Mouse (Mus musculus): ENCODE results near the gene R3hdml.

R3hdml gene

DNA sequence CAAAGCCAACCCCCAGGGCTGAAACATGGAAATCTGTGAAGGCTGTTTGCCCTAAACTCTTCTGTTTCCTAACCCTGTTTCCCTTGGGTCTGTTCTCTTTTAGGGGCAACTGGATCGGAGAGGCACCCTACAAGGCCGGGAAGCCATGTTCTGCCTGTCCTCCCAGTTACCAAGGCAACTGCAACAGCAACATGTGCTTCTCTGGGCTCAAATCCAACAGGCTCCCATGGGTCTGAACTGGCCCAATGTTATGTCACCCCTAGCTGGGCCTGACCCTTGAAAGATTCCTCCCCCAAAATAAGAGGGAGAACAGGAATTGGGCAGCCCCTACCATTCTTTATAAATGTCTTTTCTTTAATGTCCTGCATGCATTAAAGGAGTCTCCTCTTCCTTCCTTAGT, 10.1 kb downstream of the R3hdml start:
- TF ChIP-seq GATA4 (IDR thresholded peaks at IDR 0.05; ENCODE audit: insufficient replicate concordance, low read length) = no peak

DNA sequence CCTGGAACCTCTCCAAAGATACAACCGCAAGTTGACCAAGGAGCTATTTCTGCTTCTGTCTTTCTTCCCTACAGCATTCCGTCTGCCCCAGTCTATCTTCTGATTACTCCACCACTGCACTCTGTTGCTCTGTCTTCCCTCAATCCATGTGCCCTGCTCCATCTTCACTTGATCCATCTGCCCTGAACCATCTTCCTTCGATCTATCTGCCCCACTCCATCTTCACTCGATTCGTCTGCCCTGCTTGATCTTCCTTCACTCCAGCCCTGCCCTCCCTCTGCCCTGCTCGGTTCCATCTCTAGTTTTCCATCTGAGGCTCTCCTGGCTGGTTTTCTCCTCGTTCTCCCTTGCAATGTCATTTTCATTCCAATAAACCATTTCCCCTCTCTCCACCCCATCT, 11.1 kb downstream of the R3hdml start:
- no peak for TF ChIP-seq GATA4 (IDR thresholded peaks at IDR 0.05; ENCODE audit: insufficient replicate concordance, low read length)

DNA sequence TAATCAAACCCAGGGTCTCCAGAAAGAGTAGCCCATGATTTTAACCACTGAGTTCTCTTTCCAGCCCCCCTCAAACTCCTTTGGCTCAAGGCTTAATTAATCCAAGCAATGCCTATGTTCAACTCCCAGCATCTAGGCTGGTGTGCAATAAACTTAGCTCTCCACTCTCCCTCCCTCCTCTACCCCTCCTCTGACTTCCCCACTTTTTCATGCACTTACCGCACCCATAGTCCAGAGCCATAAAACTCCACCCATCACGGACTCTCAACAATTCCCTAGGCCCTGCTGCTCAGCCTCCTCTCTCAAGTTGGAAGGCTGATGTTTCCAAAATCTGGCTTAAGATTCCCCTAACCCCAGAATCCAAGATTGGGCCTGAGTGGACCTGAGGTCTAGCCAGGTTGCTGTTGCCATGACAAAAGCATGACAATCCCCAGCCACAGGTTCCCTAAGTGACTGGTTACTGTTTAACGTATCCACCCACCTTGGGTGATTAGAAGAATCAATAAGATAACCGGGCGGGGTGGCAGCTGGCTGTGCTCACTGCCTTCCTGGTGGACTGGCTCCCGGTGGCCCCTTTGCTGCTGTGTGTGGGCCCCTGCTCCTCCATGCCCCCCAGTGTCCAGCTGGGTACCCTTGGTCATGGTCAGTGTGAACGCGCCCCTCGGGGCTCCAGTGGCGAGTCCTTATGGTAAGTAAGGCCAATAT, 14.3 kb downstream of the R3hdml start, which contains the start of gene Hnf4a:
Gene Hnf4a, plus strand, starts transcription at position 509 of the 705 bp plus-strand sequence.
- TF ChIP-seq GATA4 (IDR thresholded peaks at IDR 0.05; ENCODE audit: insufficient replicate concordance, low read length) = peak; percentile 59; the same call in 1 of the 2 replicates

- TF ChIP-seq GATA4 (IDR thresholded peaks at IDR 0.05; ENCODE audit: insufficient replicate concordance, low read length) = no peak
Measured at GRCm38 (mm10) chr2:163525761-163526243, 33.7 kb downstream of the R3hdml start.

DNA sequence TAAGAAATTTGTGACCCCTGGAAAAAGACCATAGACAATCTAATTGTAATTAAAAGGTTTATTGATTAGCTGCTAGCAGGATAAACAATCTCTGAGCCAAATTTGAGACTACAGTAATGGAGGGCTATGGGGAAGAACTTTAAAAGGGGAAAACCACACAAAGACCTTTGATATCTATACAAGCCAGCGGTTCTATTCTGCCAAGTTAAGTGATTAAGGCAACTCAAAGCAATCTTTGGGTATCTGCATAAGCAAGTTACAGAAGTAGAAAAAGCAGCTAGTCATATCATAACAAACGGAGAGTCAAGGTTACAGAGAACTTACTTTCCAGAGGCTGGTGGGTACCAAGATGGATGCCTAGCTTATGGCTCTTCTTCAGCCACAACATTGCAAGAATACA, 35.4 kb downstream of the R3hdml start:
- no peak for TF ChIP-seq GATA4 (IDR thresholded peaks at IDR 0.05; ENCODE audit: insufficient replicate concordance, low read length)

- TF ChIP-seq GATA4 (IDR thresholded peaks at IDR 0.05; ENCODE audit: insufficient replicate concordance, low read length) = no peak
Measured at GRCm38 (mm10) chr2:163530418-163530817, 38.3 kb downstream of the R3hdml start.

DNA sequence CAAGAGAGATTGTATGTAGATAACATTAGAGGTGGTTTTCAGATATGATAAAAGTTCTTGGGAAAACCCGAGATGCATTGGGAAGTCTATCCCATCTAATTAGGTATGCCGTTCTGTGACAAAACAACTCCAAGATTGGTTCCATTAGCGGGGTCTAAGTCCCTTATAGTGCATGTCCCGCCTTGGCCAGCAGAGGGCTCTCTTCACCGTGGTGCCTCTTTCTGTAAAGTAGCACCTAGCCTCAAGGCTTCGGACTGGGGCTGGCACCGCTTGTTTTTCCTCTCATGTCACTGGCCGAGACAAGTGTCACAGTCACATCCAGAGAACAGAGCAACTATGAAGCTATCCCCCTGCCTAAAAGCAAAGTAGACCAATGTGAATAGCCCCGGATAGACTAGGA, 39.8 kb downstream of the R3hdml start:
- TF ChIP-seq GATA4 (IDR thresholded peaks at IDR 0.05; ENCODE audit: insufficient replicate concordance, low read length) = no peak

DNA sequence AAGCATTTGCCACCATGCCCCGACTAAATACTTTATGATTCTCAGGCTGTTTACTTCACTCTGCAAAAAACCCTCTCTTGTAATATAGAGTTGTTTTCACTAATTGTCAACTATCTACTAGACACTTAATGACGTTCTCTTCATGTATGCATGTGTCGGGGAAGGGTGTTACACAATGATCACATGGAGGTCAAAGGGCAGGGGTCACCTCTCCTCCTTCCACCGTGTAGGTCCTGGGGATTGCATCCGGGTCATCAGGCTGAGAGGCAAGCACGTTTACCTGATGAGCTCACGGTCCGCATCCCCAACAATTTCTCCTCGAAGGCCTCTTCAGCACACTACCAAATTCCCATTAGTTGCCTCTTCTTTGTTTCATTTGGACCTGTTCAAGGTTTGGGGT, 41.1 kb downstream of the R3hdml start:
- no peak for TF ChIP-seq GATA4 (IDR thresholded peaks at IDR 0.05; ENCODE audit: insufficient replicate concordance, low read length)

DNA sequence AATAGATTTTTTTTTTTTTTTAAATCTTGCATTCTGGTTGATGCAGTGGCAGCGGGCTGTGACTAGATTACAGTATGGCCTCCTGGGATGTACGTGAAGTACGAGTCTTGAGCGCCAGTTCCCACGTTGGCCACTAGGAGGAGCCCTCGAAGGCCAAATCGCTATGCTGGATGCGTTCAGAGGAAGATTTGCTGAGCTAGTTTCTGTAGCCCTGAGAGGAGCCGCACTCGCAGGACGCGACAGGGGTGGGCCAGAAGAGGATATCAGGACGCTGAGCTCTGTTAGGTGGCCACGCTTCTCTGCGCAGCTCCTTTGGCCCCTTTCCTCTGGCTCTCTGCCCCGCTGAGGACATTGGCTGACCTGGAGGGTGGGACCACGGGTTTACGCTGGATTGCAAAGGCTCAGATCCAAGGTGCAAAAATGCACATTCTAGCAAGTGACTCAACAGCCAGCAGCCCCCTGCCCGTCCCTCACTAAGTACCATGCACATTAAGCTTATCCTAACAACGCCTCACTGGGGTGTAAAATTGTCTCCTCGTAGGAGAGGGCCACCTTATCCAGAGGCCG, 42.9 kb downstream of the R3hdml start:
- TF ChIP-seq GATA4 (IDR thresholded peaks at IDR 0.05; ENCODE audit: insufficient replicate concordance, low read length) = no peak; the same call in 1 of the 2 replicates

GRCm38 (mm10) chr2:163537443-163537842, 45.3 kb downstream of the R3hdml start:
- TF ChIP-seq GATA4 (IDR thresholded peaks at IDR 0.05; ENCODE audit: insufficient replicate concordance, low read length) = no peak

- no peak for TF ChIP-seq GATA4 (IDR thresholded peaks at IDR 0.05; ENCODE audit: insufficient replicate concordance, low read length)
Measured at GRCm38 (mm10) chr2:163538410-163538809, 46.3 kb downstream of the R3hdml start.

DNA sequence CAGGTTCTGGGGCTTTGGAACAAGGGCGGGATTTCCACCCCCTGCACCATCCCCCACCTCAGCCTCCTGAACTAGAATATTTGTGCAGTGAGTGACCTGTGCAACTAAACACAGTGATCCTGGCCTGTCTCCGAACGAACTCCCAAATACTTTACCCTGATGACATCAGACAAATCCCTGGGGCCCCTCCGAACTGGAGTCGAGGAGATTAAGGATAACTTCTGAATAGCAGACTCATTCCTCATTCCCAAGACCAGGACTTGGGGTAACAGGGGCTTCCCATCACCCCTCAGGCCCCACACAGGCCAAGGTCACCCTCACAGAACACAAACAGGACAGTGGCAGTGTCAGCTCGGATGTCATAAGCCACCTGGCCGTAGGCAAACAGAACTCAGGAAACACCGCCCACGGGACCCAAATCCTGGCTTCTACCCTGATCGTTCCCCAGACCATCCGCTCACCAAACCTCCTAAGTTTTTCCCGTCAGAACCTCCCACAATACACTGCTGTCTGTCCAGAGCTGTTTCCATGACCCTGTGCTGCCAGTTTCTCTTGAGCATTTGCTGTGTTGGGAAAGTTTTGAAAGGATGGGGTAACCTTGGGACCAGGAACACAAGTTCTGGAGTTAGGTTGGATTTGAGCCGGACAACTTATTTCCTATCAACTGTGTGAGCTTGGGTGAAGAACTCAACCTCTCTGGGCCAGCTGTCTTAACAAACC, 47.4 kb downstream of the R3hdml start:
- no peak for TF ChIP-seq GATA4 (IDR thresholded peaks at IDR 0.05; ENCODE audit: insufficient replicate concordance, low read length)

DNA sequence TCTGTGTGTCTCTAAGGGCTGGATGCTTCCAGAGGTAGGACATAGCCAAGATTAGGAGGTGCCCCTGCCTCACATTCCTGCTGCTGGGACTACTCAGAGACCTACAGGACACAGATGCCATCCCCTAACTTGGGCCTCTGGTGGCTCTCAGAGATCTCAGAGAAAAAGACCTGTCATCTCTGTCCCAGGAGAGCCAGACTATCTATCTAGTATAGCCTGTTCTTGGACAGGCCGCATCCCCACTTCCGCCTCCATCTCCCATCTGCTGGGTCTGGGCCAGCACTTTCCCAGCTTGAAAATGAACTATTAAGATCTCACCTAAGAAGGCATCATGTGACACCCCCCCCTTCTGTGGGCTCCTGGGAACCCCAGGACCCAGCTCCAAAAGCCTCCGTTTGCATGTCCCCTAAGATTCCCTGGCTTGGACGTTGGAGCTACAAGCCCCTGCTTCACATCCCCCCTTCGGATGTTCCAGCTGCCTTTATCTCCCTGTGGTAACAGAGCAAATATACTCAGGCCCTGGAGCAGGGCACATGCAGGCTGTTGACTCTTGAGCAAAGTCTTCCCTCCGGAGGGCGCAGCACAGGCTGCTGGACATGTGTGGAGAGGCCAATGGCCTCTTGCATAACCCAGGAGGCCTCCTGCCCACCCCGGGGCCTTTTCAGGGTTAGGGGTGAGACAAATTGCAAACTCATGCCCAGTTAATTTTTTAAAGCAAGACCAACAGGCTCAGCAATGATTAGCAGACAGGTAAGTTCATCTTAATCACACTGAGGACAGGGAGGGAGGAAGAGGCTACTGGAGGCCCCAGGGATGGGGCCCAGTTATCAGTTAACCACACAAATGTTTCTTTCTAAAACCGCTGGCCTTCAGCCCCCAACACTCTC, 48.4 kb downstream of the R3hdml start:
- peak; percentile 80; the same call in 1 of the 2 replicates for TF ChIP-seq GATA4 (IDR thresholded peaks at IDR 0.05; ENCODE audit: insufficient replicate concordance, low read length)

DNA sequence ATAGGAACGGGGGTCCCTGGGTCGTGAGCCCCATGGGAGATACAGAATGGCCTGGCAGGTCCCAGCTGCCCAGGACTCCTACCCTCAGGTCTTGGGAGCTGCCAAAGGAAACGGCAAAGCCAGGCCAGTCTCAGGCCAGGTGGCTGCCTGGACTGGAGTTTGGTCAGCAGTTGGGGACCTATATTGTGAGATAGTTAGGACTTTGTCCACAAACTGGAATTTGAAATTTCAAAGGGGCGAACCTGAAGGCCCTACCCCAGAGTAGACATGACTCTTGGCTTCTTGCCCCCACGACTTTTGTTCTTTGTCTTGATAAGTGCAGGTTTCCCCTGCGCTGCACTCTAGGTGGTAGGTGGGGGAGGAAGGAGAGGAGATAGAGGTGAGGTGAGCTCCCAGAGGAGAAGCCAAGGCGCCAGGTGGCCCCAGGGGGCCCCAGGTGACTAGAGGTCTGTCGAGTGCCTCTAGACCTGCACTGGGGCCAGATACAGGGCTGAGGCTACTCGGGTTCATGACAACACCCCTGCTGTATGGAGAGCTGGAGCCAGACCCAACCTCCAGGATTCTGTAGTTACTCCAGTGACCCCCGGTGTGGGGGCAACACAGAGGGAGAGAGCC, 49.6 kb downstream of the R3hdml start:
- no peak for TF ChIP-seq GATA4 (IDR thresholded peaks at IDR 0.05; ENCODE audit: insufficient replicate concordance, low read length)

- no peak for TF ChIP-seq GATA4 (IDR thresholded peaks at IDR 0.05; ENCODE audit: insufficient replicate concordance, low read length)
Measured at GRCm38 (mm10) chr2:163542674-163543073, 50.6 kb downstream of the R3hdml start.
